ENCODE assay signal across 21 mouse cellular contexts in the genomic region with DNA sequence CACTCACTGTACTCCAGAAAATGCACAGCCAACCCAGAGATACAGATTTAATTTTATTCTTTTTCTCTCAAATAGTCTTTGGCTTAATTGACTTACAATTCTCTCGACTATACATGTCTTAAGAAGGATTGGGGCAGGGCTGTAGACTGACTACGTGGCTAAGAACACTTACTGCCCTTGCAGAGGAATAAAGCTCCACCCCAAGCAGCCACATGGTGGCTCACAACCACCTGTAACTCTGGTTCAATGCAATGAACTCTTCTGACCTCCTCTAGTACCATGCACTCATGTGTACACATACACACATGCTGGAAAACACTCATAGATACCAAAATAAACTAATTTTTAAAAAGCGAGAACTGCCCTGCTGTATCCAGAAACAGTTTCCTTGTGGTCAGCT. TPM values are rescaled to one million over a fixed set of nuclear protein-coding genes. Genes with fewer than 3 reads are reported as not detected.
DNase-seq lines count a peak whose midpoint lies in the region; ATAC-seq and TF ChIP-seq lines count a peak whose summit lies in the region.
"Had no signal": no experiment of that assay in that cellular context is flagged by ENCODE, and none has a peak within 500 bp of the region (broad histone marks: within the 10 kb centered on the region; RNA-seq: fewer than 3 reads in every experiment).

No protein-coding gene starts in this region.

- H3K4me1 ChIP-seq in intestine, postnatal 0 days (replicated peaks; ENCODE audit: control insufficient read depth, insufficient read depth, low read length) = no peaks in the 10 kb centered on the region
- H3K4me1 ChIP-seq in intestine, embryonic 15.5 days (replicated peaks) = peaks cover 1% of the 10 kb centered on the region; the same call in 1 of the 2 replicates
- peaks cover 4% of the 10 kb centered on the region; the same call in 1 of the 2 replicates for H3K4me1 ChIP-seq in thymus, adult 2 months (replicated peaks; ENCODE audit: control insufficient read depth, insufficient read depth, low read length)
- H3K4me1 ChIP-seq in MEL (ENCODE audit: control insufficient read depth in 1 of 2, insufficient read depth in 2 of 2, low read length in 2 of 2) = no peaks in the 10 kb centered on the region; a peak in 1 of 4 replicates

- no peaks in the 10 kb centered on the region for H3K9me3 ChIP-seq in intestine, postnatal 0 days (ENCODE audit: control insufficient read depth)
- no peaks in the 10 kb centered on the region for H3K9me3 ChIP-seq in intestine, embryonic 15.5 days
- H3K9me3 ChIP-seq in MEL (replicated peaks; ENCODE audit: insufficient read depth, low read length) = no peaks in the 10 kb centered on the region
- H3K9me3 ChIP-seq: forebrain, embryonic 10.5 days; heart, embryonic 12.5 days; limb, embryonic 15.5 days; midbrain, embryonic 12.5 days; neural tube, embryonic 13.5 days had no signal

- H3K4me2 ChIP-seq in intestine, postnatal 0 days (replicated peaks; ENCODE audit: low read depth) = no peak overlapping the region
- no peak overlapping the region for H3K4me2 ChIP-seq in intestine, embryonic 15.5 days (replicated peaks)
- H3K4me2 ChIP-seq: heart, embryonic 12.5 days; hindbrain, embryonic 14.5 days; limb, embryonic 15.5 days; midbrain, embryonic 12.5 days; neural tube, embryonic 13.5 days had no signal

- peak; percentile 5 for DNase-seq in thymus, adult 2 months
- DNase-seq in thymus, adult 18-20 months = no peak
- peak; percentile 12 for DNase-seq in MEL (ENCODE audit: low read depth, low spot score)
- DNase-seq in heart, postnatal 36 days = no peak
- DNase-seq: adrenal gland, adult 2 months; cerebellum, adult 8-10 months; forebrain, postnatal 0 days; gastrocnemius, postnatal 36 days; heart, postnatal 14 days; kidney, postnatal 10 days; right cerebral cortex, adult 18-20 months had no signal

- no peak for ATAC-seq in intestine, postnatal 0 days
- no peak for ATAC-seq in intestine, embryonic 15.5 days
- no peak for ATAC-seq in megakaryocyte, adult 5-6 weeks (ENCODE audit: poor library complexity, severe bottlenecking)
- ATAC-seq: forebrain, postnatal 0 days; intestine, embryonic 16.5 days had no signal

- H3K27me3 ChIP-seq in intestine, postnatal 0 days (replicated peaks; ENCODE audit: control insufficient read depth, insufficient read depth, low read length) = no peaks in the 10 kb centered on the region
- no peaks in the 10 kb centered on the region for H3K27me3 ChIP-seq in intestine, embryonic 15.5 days (replicated peaks)
- H3K27me3 ChIP-seq in thymus, adult 2 months (ENCODE audit: control insufficient read depth, insufficient read depth, low read length) = no peaks in the 10 kb centered on the region
- no peaks in the 10 kb centered on the region for H3K27me3 ChIP-seq in MEL (ENCODE audit: control insufficient read depth in 1 of 2, insufficient read depth in 2 of 2, low read length in 2 of 2)
- H3K27me3 ChIP-seq: heart, embryonic 12.5 days; limb, embryonic 15.5 days; midbrain, embryonic 12.5 days; neural tube, embryonic 13.5 days had no signal

- no peak overlapping the region for H3K4me3 ChIP-seq in intestine, postnatal 0 days (ENCODE audit: low read depth, low read length)
- H3K4me3 ChIP-seq in intestine, embryonic 15.5 days (replicated peaks) = no peak overlapping the region
- no peak overlapping the region for H3K4me3 ChIP-seq in thymus, adult 2 months (ENCODE audit: control insufficient read depth, insufficient read depth, low read length)
- H3K4me3 ChIP-seq in MEL (ENCODE audit: control insufficient read depth in 1 of 2, insufficient read depth in 1 of 2, low read depth in 2 of 2, low read length in 2 of 2) = no peak overlapping the region
- H3K4me3 ChIP-seq: forebrain, embryonic 10.5 days; heart, embryonic 12.5 days; limb, embryonic 15.5 days; midbrain, embryonic 12.5 days; neural tube, embryonic 13.5 days had no signal

- peak; percentile 43 for TF ChIP-seq CTCF in intestine, postnatal 0 days (IDR thresholded peaks at IDR 0.05; ENCODE audit: low read depth)
- TF ChIP-seq CTCF in thymus, adult 2 months (IDR thresholded peaks at IDR 0.05; ENCODE audit: borderline replicate concordance, control insufficient read depth, extremely low read depth, insufficient read depth, low read length, poor library complexity) = no peak
- peak in 2 of 3 experiments; percentile 6 to 15; a peak in 1 of 6 replicates for TF ChIP-seq CTCF in MEL (IDR thresholded peaks at IDR 0.05 in 2 of 3, conservative IDR thresholded peaks at IDR 0.05 in 1 of 3; ENCODE audit: control insufficient read depth in 1 of 3, insufficient read depth in 1 of 3, low read depth in 2 of 3, low read length in 3 of 3, poor library complexity in 1 of 3, severe bottlenecking in 1 of 3)

- no peaks in the 10 kb centered on the region for H3K36me3 ChIP-seq in intestine, postnatal 0 days (ENCODE audit: control insufficient read depth, insufficient read depth)
- H3K36me3 ChIP-seq in intestine, embryonic 15.5 days = no peaks in the 10 kb centered on the region
- H3K36me3 ChIP-seq in thymus, adult 2 months (ENCODE audit: control insufficient read depth, insufficient read depth, low read length) = no peaks in the 10 kb centered on the region
- H3K36me3 ChIP-seq in MEL (ENCODE audit: control insufficient read depth in 1 of 2, insufficient read depth in 2 of 2, low read length in 2 of 2) = peaks cover 0 to 3% of the 10 kb centered on the region in 2 experiments; a peak in 1 of 4 replicates

- no peak for TF ChIP-seq RAD21 in MEL (IDR thresholded peaks at IDR 0.05; ENCODE audit: low read depth, low read length)

- TF ChIP-seq POLR2A in thymus, adult 2 months (IDR thresholded peaks at IDR 0.05; ENCODE audit: control insufficient read depth, extremely low read depth, insufficient read depth, low read length, poor library complexity) = no peak
- no peak for TF ChIP-seq POLR2A in MEL (IDR thresholded peaks at IDR 0.05; ENCODE audit: control insufficient read depth in 1 of 2, insufficient read depth in 1 of 2, low read depth in 1 of 2, low read length in 2 of 2, poor library complexity in 1 of 2)

- 63% methylated on average over 3 of the region's 3 CpGs for WGBS in intestine, postnatal 0 days
- 76% methylated on average over 3 of the region's 3 CpGs for WGBS in intestine, embryonic 15.5 days
- WGBS in thymus, adult 2 months = 68% methylated on average over 3 of the region's 3 CpGs

- TF ChIP-seq EP300 in MEL (IDR thresholded peaks at IDR 0.05; ENCODE audit: low read depth in 1 of 2, low read length in 2 of 2) = no peak

- H3K79me2 ChIP-seq in MEL (ENCODE audit: control insufficient read depth, insufficient read depth, low read length, poor library complexity) = peaks cover 4% of the 10 kb centered on the region; the same call in 1 of the 2 replicates

- H3K27ac ChIP-seq in intestine, postnatal 0 days (ENCODE audit: low read depth, low read length) = no peak overlapping the region; the same call in 1 of the 2 replicates
- no peak overlapping the region for H3K27ac ChIP-seq in intestine, embryonic 15.5 days
- no peak overlapping the region for H3K27ac ChIP-seq in thymus, adult 2 months (ENCODE audit: control insufficient read depth, insufficient read depth, low read length)
- H3K27ac ChIP-seq in MEL (ENCODE audit: control insufficient read depth, low read depth, low read length) = no peak overlapping the region
- H3K27ac ChIP-seq: forebrain, embryonic 10.5 days; hindbrain, embryonic 14.5 days; limb, embryonic 15.5 days; midbrain, embryonic 12.5 days; neural tube, embryonic 13.5 days had no signal

- intact Hi-C loops in heart, postnatal 36 days (cut with DNase I) = no loop called here

- H3K9ac ChIP-seq in intestine, postnatal 0 days (ENCODE audit: low read depth, low read length) = no peak overlapping the region
- no peak overlapping the region for H3K9ac ChIP-seq in intestine, embryonic 15.5 days
- no peak overlapping the region for H3K9ac ChIP-seq in MEL (ENCODE audit: control insufficient read depth, low read depth, low read length, poor library complexity, severe bottlenecking)
- H3K9ac ChIP-seq: forebrain, postnatal 0 days; heart, embryonic 12.5 days; hindbrain, embryonic 14.5 days; limb, embryonic 15.5 days; midbrain, embryonic 12.5 days; neural tube, embryonic 13.5 days had no signal

TF ChIP-seq in MEL, 35 proteins besides CTCF, POLR2A, EP300 and RAD21 (continues in another document):
- TF ChIP-seq ZMIZ1 (IDR thresholded peaks at IDR 0.05; ENCODE audit: low read depth, low read length) (no peak), ZKSCAN1 (IDR thresholded peaks at IDR 0.05; ENCODE audit: low read depth, low read length) (no peak), NRF1 (IDR thresholded peaks at IDR 0.05; ENCODE audit: insufficient read depth, low read depth, low read length, poor library complexity, severe bottlenecking) (no peak), POLR2AphosphoS5 (IDR thresholded peaks at IDR 0.05; ENCODE audit: borderline replicate concordance, low read depth, low read length) (no peak), ELF1 (IDR thresholded peaks at IDR 0.05; ENCODE audit: low read depth, low read length) (no peak), USF1 (IDR thresholded peaks at IDR 0.05; ENCODE audit: low read depth, low read length) (no peak), TAL1 (IDR thresholded peaks at IDR 0.05; ENCODE audit: low read length) (no peak), TCF12 (IDR thresholded peaks at IDR 0.05; ENCODE audit: low read depth, low read length) (no peak), ZC3H11A (IDR thresholded peaks at IDR 0.05; ENCODE audit: low read depth, low read length) (no peak), MAFK (IDR thresholded peaks at IDR 0.05; ENCODE audit: borderline replicate concordance, low read depth, low read length) (no peak)

RNA-seq across cellular contexts. Expression of gene Scai, which starts 4.6 kb away (rescaled TPM):
- polyA plus RNA-seq in intestine, postnatal 0 days (2015; fragmentation: Nextera tagmentation; extraction: Ambion mirVana) = 3.2 and 4.3 TPM in 2 replicates
- polyA plus RNA-seq in intestine, embryonic 15.5 days (2015; fragmentation: Nextera tagmentation; extraction: Ambion mirVana) = 6.2 and 6.7 TPM in 2 replicates
- polyA plus RNA-seq in thymus, adult 2 months (2012; rRNA removed) = 3.9 and 4.8 TPM in 2 replicates
- 1.8 and 4.6 TPM in 2 replicates for total RNA-seq in MEL (2012; rRNA removed)
- polyA plus RNA-seq in MEL (2012; ENCODE audit: insufficient read depth in 1 of 2, insufficient read length in 2 of 2, low read depth in 1 of 2, low replicate concordance in 2 of 2, missing spikeins in 1 of 2) = 1 to 10 TPM in 1 of 2 experiments, not detected in 1; 4.6 TPM
- total RNA-seq in megakaryocyte, adult 5-6 weeks (2015) = 3.1 and 6.1 TPM in 2 replicates
- total RNA-seq in megakaryocyte, adult 5-6 weeks (2017) = 4.3 and 7.4 TPM in 2 replicates
- 1 to 10 TPM; 4.0 to 6.2 TPM for total RNA-seq in heart, postnatal 36 days (2021)

RNA-seq across cellular contexts. Expression of gene Ppp6c, which starts 40.3 kb away (rescaled TPM):
- 53.6 and 54.5 TPM in 2 replicates for polyA plus RNA-seq in intestine, postnatal 0 days (2015; fragmentation: Nextera tagmentation; extraction: Ambion mirVana)
- 67.1 and 75.5 TPM in 2 replicates for polyA plus RNA-seq in intestine, embryonic 15.5 days (2015; fragmentation: Nextera tagmentation; extraction: Ambion mirVana)
- 32.9 and 33.0 TPM in 2 replicates for polyA plus RNA-seq in thymus, adult 2 months (2012; rRNA removed)
- total RNA-seq in MEL (2012; rRNA removed) = 34.9 and 37.7 TPM in 2 replicates
- polyA plus RNA-seq in MEL (2012; ENCODE audit: insufficient read depth in 1 of 2, insufficient read length in 2 of 2, low read depth in 1 of 2, low replicate concordance in 2 of 2, missing spikeins in 1 of 2) = 10 to 100 TPM in 1 of 2 experiments, not detected in 1; 43.1 TPM
- total RNA-seq in megakaryocyte, adult 5-6 weeks (2015) = 133 and 150 TPM in 2 replicates
- total RNA-seq in megakaryocyte, adult 5-6 weeks (2017) = 71.6 and 77.3 TPM in 2 replicates
- 10 to 100 TPM; 60.4 to 62.3 TPM for total RNA-seq in heart, postnatal 36 days (2021)

Comparison
In these comparisons a context has a peak if more than half of its experiments do, and no peak if none do; other contexts are left out.
1. DNase-seq: peak in thymus, adult 2 months (single experiment) and MEL (single experiment); none in thymus, adult 18-20 months (0 of 2) and heart, postnatal 36 days (0 of 2).